10 mouse cellular contexts compared by ENCODE assay signal in the genomic region with DNA sequence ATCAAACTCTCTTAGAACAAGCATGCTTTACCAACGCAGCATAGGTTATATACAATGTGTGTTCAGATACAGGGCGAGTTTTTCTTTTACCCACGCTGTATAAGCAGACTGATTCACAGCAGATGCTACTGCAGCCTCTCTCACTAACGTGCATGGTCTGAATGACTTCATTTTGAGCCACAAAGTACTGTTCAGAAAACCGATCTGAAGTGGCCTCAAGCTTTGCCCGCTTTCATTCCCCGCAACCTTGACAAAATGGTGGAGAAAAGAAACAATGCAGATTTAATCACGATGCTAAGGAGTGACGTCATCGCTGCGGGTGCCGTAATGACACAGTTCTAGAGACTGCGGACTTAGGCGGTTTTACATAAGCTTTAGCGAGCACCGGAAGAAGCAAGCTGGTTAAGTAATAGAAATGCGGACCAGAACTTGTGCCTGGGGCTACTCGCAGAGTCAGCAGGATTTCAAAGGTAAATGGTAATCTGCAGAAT. TPM values are rescaled to one million over a fixed set of nuclear protein-coding genes. Genes with fewer than 3 reads are reported as not detected.
DNase-seq lines count a peak whose midpoint lies in the region; ATAC-seq and TF ChIP-seq lines count a peak whose summit lies in the region.
"Had no signal": no experiment of that assay in that cellular context is flagged by ENCODE, and none has a peak within 500 bp of the region (broad histone marks: within the 10 kb centered on the region; RNA-seq: fewer than 3 reads in every experiment).

No protein-coding gene starts in this region.

- peak overlapping the region; percentile 48 for H3K4me2 ChIP-seq in embryonic facial prominence, embryonic 14.5 days (ENCODE audit: low read depth, low read length)
- peak overlapping the region; percentile 42 for H3K4me2 ChIP-seq in intestine, embryonic 14.5 days (ENCODE audit: low read length)
- peak overlapping the region; percentile 9 for H3K4me2 ChIP-seq in stomach, postnatal 0 days (replicated peaks; ENCODE audit: low read depth)

- 4% methylated on average over 18 of the region's 18 CpGs for WGBS in embryonic facial prominence, embryonic 14.5 days
- whole genome bisulfite sequencing in intestine, embryonic 14.5 days = 25% methylated on average over 18 of the region's 18 CpGs
- 17% methylated on average over 18 of the region's 18 CpGs for WGBS in midbrain, embryonic 10.5 days
- WGBS in stomach, postnatal 0 days = 20% methylated on average over 18 of the region's 18 CpGs

- no peaks in the 10 kb centered on the region for H3K9me3 ChIP-seq in embryonic facial prominence, embryonic 14.5 days (ENCODE audit: control insufficient read depth, low read length)
- H3K9me3 ChIP-seq in intestine, embryonic 14.5 days (ENCODE audit: control insufficient read depth, low read length) = no peaks in the 10 kb centered on the region
- no peaks in the 10 kb centered on the region for H3K9me3 ChIP-seq in midbrain, embryonic 10.5 days (replicated peaks)
- no peaks in the 10 kb centered on the region for H3K9me3 ChIP-seq in stomach, postnatal 0 days (ENCODE audit: control insufficient read depth, low read length)

- DNase-seq in cerebellum, adult 11 months = peak; percentile 28
- peak; percentile 95 for DNase-seq in ES-CJ7 (ENCODE audit: low read depth, low spot score)
- peak; percentile 78 for DNase-seq in embryonic facial prominence, embryonic 14.5 days (ENCODE audit: low spot score)
- peak; percentile 72 for DNase-seq in intestine, embryonic 14.5 days (ENCODE audit: low spot score)
- peak; percentile 61 for DNase-seq in midbrain, embryonic 10.5 days (ENCODE audit: low spot score)
- DNase-seq in stomach, postnatal 0 days (ENCODE audit: low spot score) = no peak
- no peak for DNase-seq in adrenal gland, postnatal 10 days

- no peak for TF ChIP-seq CTCF in stomach, postnatal 0 days (IDR thresholded peaks at IDR 0.05; ENCODE audit: low read depth)

- H3K27ac ChIP-seq in embryonic facial prominence, embryonic 14.5 days (replicated peaks; ENCODE audit: low read depth, low read length) = peak overlapping the region; percentile 70; the same call in 1 of the 2 replicates
- peak overlapping the region; percentile 86 for H3K27ac ChIP-seq in intestine, embryonic 14.5 days (ENCODE audit: low read depth)
- peak overlapping the region; percentile 81 for H3K27ac ChIP-seq in midbrain, embryonic 10.5 days (replicated peaks)
- peak overlapping the region; percentile 88 for H3K27ac ChIP-seq in stomach, postnatal 0 days (replicated peaks)

- peaks cover 45% of the 10 kb centered on the region for H3K4me1 ChIP-seq in embryonic facial prominence, embryonic 14.5 days (ENCODE audit: control insufficient read depth, insufficient read depth, low read length)
- H3K4me1 ChIP-seq in intestine, embryonic 14.5 days (replicated peaks; ENCODE audit: control insufficient read depth, insufficient read depth, low read length) = peaks cover 36% of the 10 kb centered on the region
- H3K4me1 ChIP-seq in midbrain, embryonic 10.5 days = peaks cover 78% of the 10 kb centered on the region
- no peaks in the 10 kb centered on the region; the same call in 1 of the 2 replicates for H3K4me1 ChIP-seq in stomach, postnatal 0 days (replicated peaks; ENCODE audit: control insufficient read depth, insufficient read depth)

- H3K9ac ChIP-seq in embryonic facial prominence, embryonic 14.5 days (ENCODE audit: low read depth, low read length) = peak overlapping the region; percentile 47
- peak overlapping the region; percentile 29 for H3K9ac ChIP-seq in intestine, embryonic 14.5 days (ENCODE audit: low read length)
- no peak overlapping the region for H3K9ac ChIP-seq in stomach, postnatal 0 days (ENCODE audit: low read length)

- peak overlapping the region; percentile 26 for H3K4me3 ChIP-seq in embryonic facial prominence, embryonic 14.5 days (ENCODE audit: low read depth, low read length)
- peak overlapping the region; percentile 20 for H3K4me3 ChIP-seq in intestine, embryonic 14.5 days (ENCODE audit: low read depth, low read length)
- peak overlapping the region; percentile 38 for H3K4me3 ChIP-seq in midbrain, embryonic 10.5 days
- no peak overlapping the region for H3K4me3 ChIP-seq in stomach, postnatal 0 days (ENCODE audit: low read depth, low read length)

- ATAC-seq in cerebellum, adult (ENCODE audit: insufficient number of reproducible peaks, low FRiP score, low TSS enrichment) = no peak
- ATAC-seq in embryonic facial prominence, embryonic 14.5 days (ENCODE audit: low read depth) = peak; percentile 54
- peak; percentile 57; the same call in 1 of the 2 replicates for ATAC-seq in intestine, embryonic 14.5 days (replicated peaks; ENCODE audit: low FRiP score, low TSS enrichment, low read depth)
- ATAC-seq in stomach, postnatal 0 days (ENCODE audit: low FRiP score, low TSS enrichment) = 0 out of 2 replicates have a peak, but pooled peaks have one; percentile 21

- H3K27me3 ChIP-seq in embryonic facial prominence, embryonic 14.5 days (replicated peaks; ENCODE audit: control insufficient read depth, insufficient read depth, low read length) = no peaks in the 10 kb centered on the region
- H3K27me3 ChIP-seq in intestine, embryonic 14.5 days (replicated peaks; ENCODE audit: control insufficient read depth, insufficient read depth, low read length) = no peaks in the 10 kb centered on the region
- peaks cover 13% of the 10 kb centered on the region; the same call in 1 of the 2 replicates for H3K27me3 ChIP-seq in midbrain, embryonic 10.5 days (ENCODE audit: low read depth, poor library complexity, severe bottlenecking)
- H3K27me3 ChIP-seq in stomach, postnatal 0 days (ENCODE audit: control insufficient read depth, insufficient read depth, low read length) = no peaks in the 10 kb centered on the region

- no peaks in the 10 kb centered on the region for H3K36me3 ChIP-seq in embryonic facial prominence, embryonic 14.5 days (ENCODE audit: control insufficient read depth, insufficient read depth, low read length)
- H3K36me3 ChIP-seq in intestine, embryonic 14.5 days (ENCODE audit: control insufficient read depth, insufficient read depth, low read length) = no peaks in the 10 kb centered on the region
- H3K36me3 ChIP-seq in midbrain, embryonic 10.5 days = no peaks in the 10 kb centered on the region
- H3K36me3 ChIP-seq in stomach, postnatal 0 days (ENCODE audit: control insufficient read depth, insufficient read depth, low read length) = no peaks in the 10 kb centered on the region

- no peak for TF ChIP-seq EP300 in stomach, postnatal 0 days (optimal IDR thresholded peaks at IDR 0.05)

RNA-seq across cellular contexts. Expression of gene Sparcl1, which starts 4.6 kb away (rescaled TPM):
- polyA plus RNA-seq in embryonic facial prominence, embryonic 14.5 days (2014; fragmentation: Nextera tagmentation; extraction: Ambion mirVana) = 108 and 117 TPM in 2 replicates
- polyA plus RNA-seq in intestine, embryonic 14.5 days (2014; fragmentation: Nextera tagmentation; extraction: Ambion mirVana) = 183 and 203 TPM in 2 replicates
- polyA plus RNA-seq in midbrain, embryonic 10.5 days (2016; fragmentation: Nextera tagmentation; extraction: Ambion mirVana) = 30.0 and 42.1 TPM in 2 replicates
- polyA plus RNA-seq in stomach, postnatal 0 days (2015; fragmentation: Nextera tagmentation; extraction: Ambion mirVana) = 206 and 241 TPM in 2 replicates
- total RNA-seq in adrenal gland, postnatal 10 days (2021) = 100 to 1,000 TPM; 142 to 154 TPM
- total RNA-seq: hematopoietic stem cell, adult 5-6 weeks had no signal
- polyA plus RNA-seq: C2C12 had no signal

RNA-seq across cellular contexts. Expression of gene Gm17660, which starts 31.5 kb away (rescaled TPM):
- polyA plus RNA-seq in embryonic facial prominence, embryonic 14.5 days (2014; fragmentation: Nextera tagmentation; extraction: Ambion mirVana) = 0.47 TPM in 1 of 2 replicates, not detected in the other
- polyA plus RNA-seq in intestine, embryonic 14.5 days (2014; fragmentation: Nextera tagmentation; extraction: Ambion mirVana) = not detected in 2 replicates
- polyA plus RNA-seq in midbrain, embryonic 10.5 days (2016; fragmentation: Nextera tagmentation; extraction: Ambion mirVana) = not detected in 2 replicates
- polyA plus RNA-seq in stomach, postnatal 0 days (2015; fragmentation: Nextera tagmentation; extraction: Ambion mirVana) = 0.35 TPM in 1 of 2 replicates, not detected in the other
- total RNA-seq in adrenal gland, postnatal 10 days (2021) = not detected
- total RNA-seq: hematopoietic stem cell, adult 5-6 weeks had no signal
- polyA plus RNA-seq: C2C12 had no signal

Comparison
In these comparisons a context has a peak if more than half of its experiments do, and no peak if none do; other contexts are left out.
1. DNase-seq: peak in cerebellum, adult 11 months (single experiment), ES-CJ7 (single experiment), embryonic facial prominence, embryonic 14.5 days (single experiment), intestine, embryonic 14.5 days (single experiment) and midbrain, embryonic 10.5 days (single experiment); none in stomach, postnatal 0 days (single experiment) and adrenal gland, postnatal 10 days (single experiment).
2. Peak in every context shown above with its lines, with median percentiles within 50 percentile points of each other: H3K27ac ChIP-seq and H3K4me2 ChIP-seq.